Mouse (Mus musculus) stomach, postnatal 0 days (tissue): ENCODE data around the gene B4galnt2. TPM values are rescaled to one million over a fixed set of nuclear protein-coding genes. Genes with fewer than 3 reads are reported as not detected.

ENCODE experiments used
- ATAC-seq: fragments of 200-750 bp; cut with Nextera tagmentation; 2 replicates; pipeline ENCODE4 v1.8.0; 2017; ENCODE audit not compliant: low FRiP score, low TSS enrichment
- DNase-seq: peaks from one replicate; pipeline ENCODE4 v3.0.0-alpha.2; 2016; ENCODE audit warnings: low spot score
- H3K27ac ChIP-seq: fragments of 300-500 bp; sonication (generic); replicated peaks from 2 replicates; pipeline ENCODE4 v1.5.1; 2014; ENCODE audit warnings: mild to moderate bottlenecking, control low read depth
- H3K27me3 ChIP-seq: fragments of 300-500 bp; sonication (generic); 2 replicates; pipeline ENCODE4 v1.6.1; 2014; ENCODE audit warnings: low read length; ENCODE audit not compliant: control insufficient read depth, insufficient read depth
- H3K36me3 ChIP-seq: fragments of 300-500 bp; sonication (generic); 2 replicates; pipeline ENCODE4 v1.6.1; 2014; ENCODE audit warnings: low read length, mixed read lengths; ENCODE audit not compliant: control insufficient read depth, insufficient read depth
- H3K4me1 ChIP-seq: fragments of 300-500 bp; sonication (generic); replicated peaks from 2 replicates; pipeline ENCODE4 v1.6.1; 2014; ENCODE audit warnings: antibody characterized with exemption; ENCODE audit not compliant: control insufficient read depth, insufficient read depth
- H3K4me2 ChIP-seq: fragments of 300-500 bp; sonication (generic); replicated peaks from 2 replicates; pipeline ENCODE4 v1.6.1; 2014; ENCODE audit warnings: low read depth, mild to moderate bottlenecking, control low read depth, moderate library complexity
- H3K4me3 ChIP-seq: fragments of 300-500 bp; sonication (generic); 2 replicates; pipeline ENCODE4 v1.5.1; 2014; ENCODE audit warnings: low read depth, low read length, control low read depth
- H3K9ac ChIP-seq: fragments of 300-500 bp; sonication (generic); 2 replicates; pipeline ENCODE4 v1.6.1; 2014; ENCODE audit warnings: mild to moderate bottlenecking, low read length, control low read depth, mixed read lengths
- H3K9me3 ChIP-seq: fragments of 300-500 bp; sonication (generic); 2 replicates; pipeline ENCODE4 v1.6.1; 2016; ENCODE audit warnings: low read length; ENCODE audit not compliant: control insufficient read depth
- CTCF ChIP-seq: IDR thresholded peaks from 2 replicates; pipeline ENCODE4 v1.5.1; 2016; ENCODE audit warnings: antibody characterized with exemption, low read depth, mild to moderate bottlenecking, moderate library complexity
- EP300 ChIP-seq: optimal IDR thresholded peaks from 2 replicates; pipeline ENCODE3; 2016; ENCODE audit warnings: antibody characterized with exemption
- WGBS: fragments of 180-500 bp; shearing (Covaris S2); extraction: QIAGEN DNeasy Blood & Tissue Kit; methylation state at CpG from one replicate; pipeline ENCODE4 v1.1.7; 2014; 5-methylcytosine and 5-hydroxymethylcytosine counted together
- polyA plus RNA-seq: library from polyadenylated mRNA; unstranded; fragments of >200 nt; fragmentation: Nextera tagmentation; extraction: Ambion mirVana; gene quantifications from 2 replicates; pipeline ENCODE4 v1.2.1, GENCODE M21; 2015

The B4galnt2 gene
- polyA plus RNA-seq, 1 experiment from 2014 or later = 4.6 TPM

- ATAC-seq = peak; percentile 34
- peak; percentile 75 for DNase-seq
- H3K4me2 ChIP-seq = peak overlapping the region; percentile 54
- 0 out of 2 replicates have a peak, but pooled peaks cover 2% of the 10 kb centered on the region for H3K4me1 ChIP-seq
- TF ChIP-seq CTCF (peak; percentile 26; the same call in 1 of the 2 replicates), EP300 (no peak)
- peak overlapping the region; percentile 93 for H3K27ac ChIP-seq
- H3K36me3 ChIP-seq = no peaks in the 10 kb centered on the region
- H3K4me3 ChIP-seq = peak overlapping the region; percentile 74
- WGBS = under 1% methylated on average over 35 of the region's 35 CpGs
- H3K9me3 ChIP-seq = no peaks in the 10 kb centered on the region
- H3K27me3 ChIP-seq = no peaks in the 10 kb centered on the region
- peak overlapping the region; percentile 74 for H3K9ac ChIP-seq
Measured at GRCm38 (mm10) chr11:95859468-95859855, 55.2 kb downstream of the B4galnt2 start.

GRCm38 (mm10) chr11:95858528-95859467 lies 55.9 kb downstream of the B4galnt2 start:
- H3K27me3 ChIP-seq = no peaks in the 10 kb centered on the region
- WGBS = under 1% methylated on average over 58 of the region's 58 CpGs
- H3K9me3 ChIP-seq = no peaks in the 10 kb centered on the region
- DNase-seq (peak; percentile 98), ATAC-seq (peak; percentile 98)
- peak overlapping the region; percentile 74 for H3K4me3 ChIP-seq
- TF ChIP-seq EP300 = no peak
- TF ChIP-seq CTCF = no peak
- no peaks in the 10 kb centered on the region for H3K36me3 ChIP-seq
- H3K27ac ChIP-seq = peak overlapping the region; percentile 93
- H3K9ac ChIP-seq = peak overlapping the region; percentile 74
- H3K4me2 ChIP-seq = peak overlapping the region; percentile 54
- H3K4me1 ChIP-seq = 0 out of 2 replicates have a peak, but pooled peaks cover 2% of the 10 kb centered on the region

DNA sequence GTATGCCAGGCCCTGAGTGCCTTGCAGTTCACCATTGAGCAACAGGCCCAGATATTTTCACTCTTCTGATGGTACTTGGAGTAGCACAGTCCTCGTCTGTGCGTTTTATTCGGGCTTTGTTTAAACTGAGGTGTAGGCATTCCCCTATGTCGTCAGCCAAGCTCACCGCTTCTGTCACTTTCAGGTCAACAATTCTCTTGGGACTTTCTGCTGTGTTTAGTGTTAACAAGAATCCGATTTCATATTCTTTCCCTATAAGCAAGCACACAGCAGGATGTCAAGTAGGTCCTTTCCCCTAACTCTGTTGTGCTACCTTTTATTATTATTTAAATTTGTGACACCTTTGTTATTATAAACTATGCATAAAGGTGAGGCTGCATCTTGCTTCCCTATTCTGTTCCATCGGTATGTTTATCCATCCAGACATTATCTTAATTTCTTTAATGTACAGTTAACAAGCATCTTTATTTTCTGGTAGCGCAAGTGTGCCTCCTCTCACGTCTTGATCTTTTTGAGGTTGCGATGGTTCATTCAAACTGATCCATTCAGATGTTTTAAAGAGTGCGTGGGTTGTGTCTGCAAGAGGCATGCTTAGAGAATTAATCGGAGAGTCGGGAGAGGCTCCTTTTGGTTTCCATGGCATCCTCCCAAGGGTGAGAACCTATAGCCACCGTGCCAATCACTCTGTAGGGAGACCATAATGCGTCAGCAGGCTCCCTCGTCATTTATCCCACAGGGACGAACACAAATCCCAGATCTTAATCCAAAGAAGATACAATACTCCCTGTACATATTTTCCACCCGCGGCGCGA lies 56.8 kb downstream of the B4galnt2 start:
- TF ChIP-seq EP300 = no peak
- no peak for TF ChIP-seq CTCF
- no peaks in the 10 kb centered on the region for H3K9me3 ChIP-seq
- no peak for DNase-seq
- peak overlapping the region; percentile 74 for H3K4me3 ChIP-seq
- H3K27ac ChIP-seq = peak overlapping the region; percentile 77
- H3K4me2 ChIP-seq = peak overlapping the region; percentile 54
- no peaks in the 10 kb centered on the region for H3K36me3 ChIP-seq
- 20% methylated on average over 21 of the region's 21 CpGs for WGBS
- no peaks in the 10 kb centered on the region for H3K27me3 ChIP-seq
- 0 out of 2 replicates have a peak, but pooled peaks cover 2% of the 10 kb centered on the region for H3K4me1 ChIP-seq
- peak overlapping the region; percentile 32 for H3K9ac ChIP-seq
- no peak for ATAC-seq

DNA sequence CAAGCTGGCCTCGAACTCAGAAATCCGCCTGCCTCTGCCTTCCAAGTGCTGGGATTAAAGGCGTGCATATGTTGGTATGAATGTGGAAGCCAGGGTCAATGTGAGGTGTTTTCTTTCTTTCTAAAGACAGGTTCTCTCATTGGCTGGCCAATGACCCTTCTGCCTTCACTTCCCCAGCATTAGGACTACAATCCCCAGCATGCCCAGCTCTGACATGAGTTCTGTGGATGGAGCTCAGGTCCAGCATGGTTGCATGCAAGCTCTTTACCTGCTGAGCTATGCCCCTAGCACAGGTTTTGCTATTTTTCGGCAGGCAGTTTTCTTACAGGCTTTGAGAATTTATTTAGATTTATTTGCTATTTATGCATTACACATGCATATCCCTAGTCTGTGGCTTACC lies 57.4 kb downstream of the B4galnt2 start:
- Histone ChIP-seq H3K4me1 (0 out of 2 replicates have a peak, but pooled peaks cover 2% of the 10 kb centered on the region), H3K9me3 (no peaks in the 10 kb centered on the region), H3K4me3 (no peak overlapping the region), H3K27ac (no peak overlapping the region), H3K36me3 (no peaks in the 10 kb centered on the region), H3K9ac (no peak overlapping the region), H3K27me3 (no peaks in the 10 kb centered on the region), H3K4me2 (no peak overlapping the region)
- 78% methylated on average over 4 of the region's 4 CpGs for WGBS
- ATAC-seq (no peak), DNase-seq (no peak)
- no peak for TF ChIP-seq CTCF
- no peak for TF ChIP-seq EP300

DNA sequence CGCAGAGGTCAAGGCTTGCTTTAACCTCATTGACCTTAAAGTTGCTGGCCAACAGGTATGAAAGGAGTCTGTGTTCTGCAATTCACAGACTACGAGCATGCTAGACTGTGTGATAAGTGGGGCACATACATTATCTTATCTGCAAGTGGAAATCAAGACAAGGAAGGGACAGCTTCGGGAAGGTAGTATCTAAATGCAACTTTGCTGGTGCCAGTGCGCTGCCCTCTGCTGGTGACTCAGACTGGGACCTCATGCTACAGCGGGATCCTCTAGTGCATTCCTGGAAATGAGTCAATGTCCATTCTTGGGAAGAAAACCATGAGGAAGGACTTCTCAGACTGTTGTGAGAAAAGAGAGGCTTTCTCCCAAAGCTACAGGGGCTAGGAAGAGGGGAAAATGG lies 61.0 kb downstream of the B4galnt2 start:
- ATAC-seq (no peak), DNase-seq (peak; percentile 58)
- 49% methylated on average over 5 of the region's 5 CpGs for WGBS
- Histone ChIP-seq H3K4me2 (no peak overlapping the region), H3K27me3 (no peaks in the 10 kb centered on the region), H3K9ac (no peak overlapping the region), H3K4me3 (no peak overlapping the region), H3K27ac (no peak overlapping the region), H3K4me1 (no peaks in the 10 kb centered on the region), H3K9me3 (no peaks in the 10 kb centered on the region), H3K36me3 (no peaks in the 10 kb centered on the region)
- TF ChIP-seq CTCF (peak; percentile 89), EP300 (no peak)
